Mouse (Mus musculus) forebrain, embryonic 15.5 days (tissue): Measurements from ENCODE around the gene Nsl1. TPM values are rescaled to one million over a fixed set of nuclear protein-coding genes. Genes with fewer than 3 reads are reported as not detected.

Source experiments
- ATAC-seq: fragments of 200-750 bp; cut with Nextera tagmentation; replicated peaks from 2 replicates; pipeline ENCODE4 v1.8.0; 2017; ENCODE audit warnings: mild to moderate bottlenecking, moderate TSS enrichment, moderate library complexity
- H3K27ac ChIP-seq: fragments of 300-500 bp; sonication (generic); replicated peaks from 2 replicates; pipeline ENCODE4 v1.5.1; 2015; ENCODE audit warnings: mild to moderate bottlenecking, inconsistent platforms
- H3K27me3 ChIP-seq: fragments of 300-500 bp; sonication (generic); 2 replicates; pipeline ENCODE4 v1.6.1; 2015; ENCODE audit warnings: inconsistent platforms
- H3K36me3 ChIP-seq: fragments of 300-500 bp; sonication (generic); 2 replicates; pipeline ENCODE4 v1.6.1; 2015; ENCODE audit warnings: mild to moderate bottlenecking, inconsistent platforms
- H3K4me1 ChIP-seq: fragments of 300-500 bp; sonication (generic); 2 replicates; pipeline ENCODE4 v1.6.1; 2015; ENCODE audit warnings: inconsistent platforms
- H3K4me2 ChIP-seq: fragments of 300-500 bp; sonication (generic); replicated peaks from 2 replicates; pipeline ENCODE4 v1.6.1; 2015; ENCODE audit warnings: mild to moderate bottlenecking, inconsistent platforms
- H3K4me3 ChIP-seq: fragments of 300-500 bp; sonication (generic); 2 replicates; pipeline ENCODE4 v1.5.1; 2015; ENCODE audit warnings: mild to moderate bottlenecking, inconsistent platforms
- H3K9ac ChIP-seq: fragments of 300-500 bp; sonication (generic); replicated peaks from 2 replicates; pipeline ENCODE4 v1.6.1; 2015; ENCODE audit warnings: mild to moderate bottlenecking, inconsistent platforms
- H3K9me3 ChIP-seq: fragments of 300-500 bp; sonication (generic); 2 replicates; pipeline ENCODE4 v1.6.1; 2016; ENCODE audit warnings: inconsistent platforms
- WGBS: fragments of 180-500 bp; shearing (Covaris S2); methylation state at CpG from one replicate; pipeline ENCODE4 v1.1.7; 2015; ENCODE audit warnings: mixed read lengths; 5-methylcytosine and 5-hydroxymethylcytosine counted together
- polyA plus RNA-seq: library from polyadenylated mRNA; unstranded; fragments of >200 nt; fragmentation: Nextera tagmentation; extraction: Ambion mirVana; gene quantifications from 2 replicates; pipeline ENCODE4 v1.2.1, GENCODE M21; 2015

Gene Nsl1
- polyA plus RNA-seq, 1 experiment from 2014 or later, result 10.5 TPM

DNA sequence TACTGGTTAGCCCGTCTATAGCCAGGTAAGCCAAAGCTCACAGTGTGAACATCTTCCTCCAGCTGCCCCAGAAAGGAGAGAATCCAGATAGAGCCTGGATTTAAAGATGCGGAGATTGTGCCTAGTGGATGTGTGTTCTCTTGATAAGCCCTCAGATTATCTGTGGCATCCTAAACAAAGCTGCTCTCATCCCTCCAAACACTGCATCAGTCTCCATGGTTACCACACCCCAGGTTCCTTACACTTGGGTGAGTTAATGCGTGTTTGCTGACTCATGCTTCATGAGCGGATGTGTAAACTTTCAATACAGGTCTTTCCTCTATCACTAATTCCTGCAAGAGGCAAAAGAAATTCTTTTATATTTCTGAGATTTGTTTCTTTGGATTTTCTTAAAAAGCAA lies 27.2 kb upstream of the Nsl1 start:
- no peak overlapping the region for H3K4me2 ChIP-seq
- no peak overlapping the region for H3K4me3 ChIP-seq
- no peak overlapping the region for H3K27ac ChIP-seq
- no peaks in the 10 kb centered on the region for H3K4me1 ChIP-seq
- no peaks in the 10 kb centered on the region for H3K36me3 ChIP-seq
- no peak overlapping the region for H3K9ac ChIP-seq
- H3K9me3 ChIP-seq, result no peaks in the 10 kb centered on the region
- WGBS, result 23% methylated on average over 4 of the region's 4 CpGs
- H3K27me3 ChIP-seq, result no peaks in the 10 kb centered on the region
- ATAC-seq, result no peak

- Histone ChIP-seq H3K4me3 (no peak within 1 kb of the TSS), H3K27me3 (no peaks in the 10 kb centered on the region), H3K27ac (no peak within 1 kb of the TSS), H3K9me3 (no peaks in the 10 kb centered on the region), H3K9ac (no peak within 1 kb of the TSS), H3K4me1 (no peaks in the 10 kb centered on the region), H3K4me2 (no peak within 1 kb of the TSS), H3K36me3 (no peaks in the 10 kb centered on the region)
- 81% methylated on average over 6 of the region's 6 CpGs for WGBS
- no peak for ATAC-seq
Measured at GRCm38 (mm10) chr1:191036554-191037334, 26.1 kb upstream of the Nsl1 start, which contains the start of gene Spata45. TSS of gene Spata45 (plus strand) at chr1:191036639.

- no peaks in the 10 kb centered on the region for H3K4me1 ChIP-seq
- WGBS, result 96% methylated on average over 4 of the region's 4 CpGs
Measured at GRCm38 (mm10) chr1:191037999-191038398, 24.8 kb upstream of the Nsl1 start.

DNA sequence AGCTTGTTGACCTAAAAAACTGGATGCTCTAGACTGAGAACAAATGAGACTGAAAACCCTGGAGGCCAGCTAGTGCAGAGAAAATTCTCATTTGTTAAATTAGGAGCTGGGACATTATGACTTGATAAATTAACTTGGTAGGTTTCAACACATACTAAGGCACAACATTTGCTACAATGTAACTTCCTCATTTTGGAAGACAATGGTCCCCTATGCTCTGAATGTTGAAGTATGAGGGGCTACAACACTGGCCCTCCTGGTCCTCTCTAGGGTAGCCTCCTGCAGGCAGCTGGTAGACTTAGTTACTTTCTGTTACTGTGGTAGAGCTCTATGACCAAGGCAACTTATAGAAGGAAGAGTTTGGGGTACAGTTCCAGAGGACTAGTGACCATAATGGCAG lies 21.5 kb upstream of the Nsl1 start:
- Histone ChIP-seq H3K27ac (no peak overlapping the region), H3K4me2 (no peak overlapping the region), H3K4me3 (no peak overlapping the region), H3K9ac (no peak overlapping the region), H3K9me3 (no peaks in the 10 kb centered on the region), H3K4me1 (no peaks in the 10 kb centered on the region), H3K27me3 (no peaks in the 10 kb centered on the region), H3K36me3 (no peaks in the 10 kb centered on the region)
- ATAC-seq, result no peak

More at GRCm38 (mm10) chr1:191037999-191038398, 24.8 kb upstream of the Nsl1 start:
- Histone ChIP-seq H3K9ac (no peak overlapping the region), H3K27ac (no peak overlapping the region), H3K36me3 (no peaks in the 10 kb centered on the region), H3K4me3 (no peak overlapping the region), H3K27me3 (no peaks in the 10 kb centered on the region), H3K4me2 (no peak overlapping the region), H3K9me3 (no peaks in the 10 kb centered on the region)
- no peak for ATAC-seq

GRCm38 (mm10) chr1:191042106-191042505 lies 20.7 kb upstream of the Nsl1 start:
- H3K36me3 ChIP-seq, result no peaks in the 10 kb centered on the region
- no peak overlapping the region for H3K4me2 ChIP-seq
- H3K4me1 ChIP-seq, result no peaks in the 10 kb centered on the region
- 84% methylated on average over 5 of the region's 5 CpGs for WGBS
- no peak overlapping the region for H3K4me3 ChIP-seq
- H3K9me3 ChIP-seq, result no peaks in the 10 kb centered on the region
- no peak overlapping the region for H3K27ac ChIP-seq
- ATAC-seq, result no peak
- no peak overlapping the region for H3K9ac ChIP-seq
- H3K27me3 ChIP-seq, result no peaks in the 10 kb centered on the region

GRCm38 (mm10) chr1:191042688-191043087 lies 20.1 kb upstream of the Nsl1 start:
- H3K27ac ChIP-seq, result no peak overlapping the region
- ATAC-seq, result no peak
- 90% methylated on average over 3 of the region's 3 CpGs for WGBS
- no peaks in the 10 kb centered on the region for H3K27me3 ChIP-seq
- no peak overlapping the region for H3K4me3 ChIP-seq
- no peaks in the 10 kb centered on the region for H3K4me1 ChIP-seq
- no peak overlapping the region for H3K9ac ChIP-seq
- no peaks in the 10 kb centered on the region for H3K9me3 ChIP-seq
- no peak overlapping the region for H3K4me2 ChIP-seq
- H3K36me3 ChIP-seq, result no peaks in the 10 kb centered on the region

DNA sequence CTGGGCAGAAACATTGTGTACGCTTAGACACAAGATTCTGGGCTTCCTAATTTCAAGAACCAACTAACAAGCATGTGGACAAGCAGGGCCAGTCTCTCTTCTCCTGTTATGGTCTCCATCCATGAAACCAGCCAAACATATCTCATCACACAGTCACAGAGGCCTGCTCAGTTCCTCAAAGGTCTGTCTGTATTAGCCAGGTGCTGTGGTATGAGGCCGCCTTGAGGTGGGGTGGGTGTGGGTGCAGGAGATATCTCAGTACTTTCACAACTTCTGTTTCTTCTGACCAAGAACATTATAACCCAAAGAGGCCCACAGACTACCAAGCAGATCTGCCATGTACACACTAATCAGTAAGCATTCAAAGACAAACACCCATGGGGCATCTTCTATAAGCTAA lies 17.5 kb upstream of the Nsl1 start:
- Histone ChIP-seq H3K9me3 (no peaks in the 10 kb centered on the region), H3K4me3 (no peak overlapping the region), H3K27ac (no peak overlapping the region), H3K9ac (no peak overlapping the region), H3K27me3 (no peaks in the 10 kb centered on the region), H3K4me1 (no peaks in the 10 kb centered on the region), H3K4me2 (no peak overlapping the region), H3K36me3 (no peaks in the 10 kb centered on the region)
- ATAC-seq, result no peak
- WGBS, result 97% methylated on average over 2 of the region's 2 CpGs

- WGBS, result 69% methylated on average over 7 of the region's 7 CpGs
- no peak overlapping the region for H3K4me3 ChIP-seq
- no peaks in the 10 kb centered on the region for H3K9me3 ChIP-seq
- H3K27ac ChIP-seq, result no peak overlapping the region
- H3K36me3 ChIP-seq, result no peaks in the 10 kb centered on the region
- H3K9ac ChIP-seq, result no peak overlapping the region
- ATAC-seq, result no peak
- no peak overlapping the region for H3K4me2 ChIP-seq
- no peaks in the 10 kb centered on the region for H3K4me1 ChIP-seq
- H3K27me3 ChIP-seq, result no peaks in the 10 kb centered on the region
Measured at GRCm38 (mm10) chr1:191046231-191046824, 16.5 kb upstream of the Nsl1 start.

- 95% methylated on average over 3 of the region's 3 CpGs for WGBS
- no peak overlapping the region for H3K9ac ChIP-seq
- no peak overlapping the region for H3K4me3 ChIP-seq
- no peaks in the 10 kb centered on the region for H3K27me3 ChIP-seq
- no peaks in the 10 kb centered on the region for H3K9me3 ChIP-seq
- H3K36me3 ChIP-seq, result no peaks in the 10 kb centered on the region
- no peaks in the 10 kb centered on the region for H3K4me1 ChIP-seq
- ATAC-seq, result no peak
- H3K27ac ChIP-seq, result no peak overlapping the region
- no peak overlapping the region for H3K4me2 ChIP-seq
Measured at GRCm38 (mm10) chr1:191053555-191053954, 9.3 kb upstream of the Nsl1 start.

DNA sequence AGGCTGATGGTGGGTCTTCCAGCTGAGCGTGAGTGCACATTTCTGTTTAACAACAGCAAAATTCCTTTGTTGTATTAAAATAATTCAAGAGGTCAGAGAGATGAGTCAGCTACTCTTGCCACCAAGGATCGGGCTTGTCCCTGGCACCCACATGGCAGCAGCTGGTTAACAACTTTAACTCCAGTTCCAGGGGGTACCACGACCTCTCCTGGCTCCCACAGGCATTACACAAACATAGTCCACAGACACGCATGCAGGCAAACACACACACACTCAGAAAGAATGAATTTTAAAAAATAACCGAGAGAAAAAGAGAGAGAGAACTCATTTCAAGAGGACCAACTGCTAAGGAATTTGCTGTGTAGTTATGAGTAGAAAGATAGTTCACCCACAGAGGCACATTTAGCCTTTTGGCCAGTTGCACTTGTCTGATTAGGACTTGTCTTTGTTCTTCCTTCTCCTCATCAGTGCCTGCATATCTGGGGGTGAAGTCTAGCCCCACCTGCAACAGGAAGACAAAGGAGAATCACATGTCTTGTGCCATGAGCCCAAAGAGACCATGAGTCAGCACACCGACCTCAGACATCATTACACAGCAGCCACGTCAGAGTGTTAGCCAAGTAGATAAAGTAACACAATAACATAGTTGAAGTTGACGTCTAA lies 7.8 kb upstream of the Nsl1 start:
- Histone ChIP-seq H3K36me3 (no peaks in the 10 kb centered on the region), H3K9ac (no peak overlapping the region), H3K27me3 (no peaks in the 10 kb centered on the region), H3K9me3 (no peaks in the 10 kb centered on the region), H3K27ac (no peak overlapping the region), H3K4me2 (no peak overlapping the region), H3K4me3 (no peak overlapping the region), H3K4me1 (no peaks in the 10 kb centered on the region)
- ATAC-seq, result no peak
- WGBS, result 76% methylated on average over 8 of the region's 8 CpGs

GRCm38 (mm10) chr1:191055533-191055873 lies 7.3 kb upstream of the Nsl1 start:
- H3K4me2 ChIP-seq, result no peak overlapping the region
- H3K27ac ChIP-seq, result no peak overlapping the region
- no peaks in the 10 kb centered on the region for H3K36me3 ChIP-seq
- no peaks in the 10 kb centered on the region for H3K9me3 ChIP-seq
- no peak overlapping the region for H3K4me3 ChIP-seq
- no peaks in the 10 kb centered on the region for H3K27me3 ChIP-seq
- H3K9ac ChIP-seq, result no peak overlapping the region
- no peak for ATAC-seq
- no peaks in the 10 kb centered on the region for H3K4me1 ChIP-seq
- 65% methylated on average over 2 of the region's 2 CpGs for WGBS

GRCm38 (mm10) chr1:191057461-191057860 lies 5.4 kb upstream of the Nsl1 start:
- H3K9me3 ChIP-seq, result no peaks in the 10 kb centered on the region
- ATAC-seq, result no peak
- 68% methylated on average over 3 of the region's 3 CpGs for WGBS
- H3K36me3 ChIP-seq, result no peaks in the 10 kb centered on the region
- H3K9ac ChIP-seq, result no peak overlapping the region
- H3K4me3 ChIP-seq, result no peak overlapping the region
- no peaks in the 10 kb centered on the region for H3K27me3 ChIP-seq
- H3K27ac ChIP-seq, result no peak overlapping the region
- H3K4me2 ChIP-seq, result no peak overlapping the region
- H3K4me1 ChIP-seq, result peaks cover 8% of the 10 kb centered on the region
